Mouse (Mus musculus) cerebellum, postnatal 25 days (tissue): Measurements from ENCODE around the gene 4921511M17Rik.
"Not testable (repeated sequence)": the region's sequence is repeated elsewhere in the genome, so short reads cannot be mapped to it uniquely, and the experiment has no call there.

ENCODE experiments used
- DNase-seq, 2 experiments: peaks; one replicate each; pipeline ENCODE4 v3.0.0; 2021; ENCODE audit warnings: mixed read lengths in 2 of 2

Gene 4921511M17Rik

GRCm38 (mm10) chrX:154033727-154034126 lies at the start of gene 4921511M17Rik:
TSS of gene 4921511M17Rik (minus strand) at chrX:154033827.
- DNase-seq: not testable (repeated sequence)

DNA sequence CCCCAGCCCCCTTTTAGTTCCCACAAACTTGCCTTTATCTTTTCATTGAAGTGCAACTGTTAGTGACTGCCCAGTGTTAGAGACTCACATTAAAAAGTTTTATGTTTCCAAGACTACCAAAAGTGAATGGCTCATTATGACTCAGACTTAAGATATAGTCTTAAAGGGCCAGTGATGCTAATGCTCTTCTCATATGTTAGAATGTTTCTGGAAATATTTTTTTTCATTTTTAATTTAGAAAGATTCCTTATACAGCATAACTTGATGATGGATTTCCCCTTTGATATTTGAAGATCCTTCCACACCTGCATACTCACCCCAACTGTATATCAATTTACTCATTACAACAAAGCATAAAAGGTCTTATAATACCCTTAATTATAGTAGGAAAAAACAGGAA lies 21.3 kb upstream of the 4921511M17Rik start, which contains the start of gene Gm10057:
Gene Gm10057, minus strand, starts transcription at position 101 of the 400 bp plus-strand sequence.
- DNase-seq: not testable (repeated sequence)

- not testable (repeated sequence) for DNase-seq
Measured at GRCm38 (mm10) chrX:154012540-154012939, 21.1 kb downstream of the 4921511M17Rik start, which contains the start of gene Samt1. TSS of gene Samt1 (minus strand) at chrX:154012640.

- not testable (repeated sequence) for DNase-seq
Measured at GRCm38 (mm10) chrX:153976914-153977313, 56.7 kb downstream of the 4921511M17Rik start.

DNA sequence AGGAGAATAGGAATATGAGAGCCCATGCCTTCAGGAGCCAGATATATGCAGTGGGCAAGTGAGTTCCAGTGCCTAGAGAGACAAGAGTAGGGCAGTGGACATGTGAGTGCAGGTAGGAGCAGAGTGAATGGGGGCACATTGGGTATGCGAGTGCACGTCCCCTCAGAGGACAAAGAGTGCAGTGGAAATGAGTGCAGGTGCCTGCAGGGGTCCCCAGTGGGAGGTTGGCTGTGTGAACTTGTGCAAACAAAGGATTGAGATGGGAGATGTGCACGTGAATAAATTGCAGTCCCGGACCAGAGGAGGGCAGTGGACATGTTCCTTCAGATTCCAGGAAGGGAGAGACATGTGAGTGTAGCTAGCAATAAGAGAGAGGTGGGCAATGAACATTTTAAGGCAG lies 57.2 kb downstream of the 4921511M17Rik start:
- DNase-seq: not testable (repeated sequence)

DNA sequence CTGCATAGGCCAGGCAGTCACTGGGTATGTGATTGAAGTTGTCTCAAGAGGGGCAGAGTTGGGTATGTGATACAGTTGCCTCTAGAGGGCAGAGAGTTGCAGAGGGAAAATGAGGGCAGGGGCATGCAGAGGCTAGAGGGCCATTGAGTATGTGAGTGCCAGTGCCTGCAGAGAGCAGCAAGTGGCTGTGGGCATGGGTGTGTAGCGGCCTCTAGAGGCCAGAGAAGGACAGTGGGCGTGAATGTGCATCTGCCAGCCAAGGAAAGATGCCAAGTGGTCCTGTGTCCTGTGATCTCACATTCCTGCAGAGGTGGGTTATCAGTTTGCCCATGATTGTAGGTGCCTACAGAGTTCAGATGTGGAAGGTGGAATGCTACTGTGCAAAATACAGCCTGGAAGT lies 59.2 kb downstream of the 4921511M17Rik start:
- peak in 1 of 2 experiments; percentile 3 for DNase-seq
